Mouse (Mus musculus) hindbrain, embryonic 13.5 days (tissue): ENCODE measurements around the gene Brwd1. TPM values are rescaled to one million over a fixed set of nuclear protein-coding genes. Genes with fewer than 3 reads are reported as not detected.
"Not testable (repeated sequence)": the region's sequence is repeated elsewhere in the genome, so short reads cannot be mapped to it uniquely, and the experiment has no call there.

Experiments
- ATAC-seq: fragments of 200-750 bp; cut with Nextera tagmentation; 2 replicates; pipeline ENCODE4 v1.8.0; 2017; ENCODE audit warnings: moderate TSS enrichment; ENCODE audit not compliant: low FRiP score
- H3K27ac ChIP-seq: fragments of 300-500 bp; sonication (generic); 2 replicates; pipeline ENCODE4 v1.5.1; 2015; ENCODE audit warnings: inconsistent platforms, mild to moderate bottlenecking, moderate library complexity
- H3K27me3 ChIP-seq: fragments of 300-500 bp; sonication (generic); 2 replicates; pipeline ENCODE4 v1.6.1; 2015; ENCODE audit warnings: mild to moderate bottlenecking, inconsistent platforms
- H3K36me3 ChIP-seq: fragments of 300-500 bp; sonication (generic); 2 replicates; pipeline ENCODE4 v1.6.1; 2015; ENCODE audit warnings: mild to moderate bottlenecking, inconsistent platforms
- H3K4me1 ChIP-seq: fragments of 300-500 bp; sonication (generic); replicated peaks from 2 replicates; pipeline ENCODE4 v1.6.1; 2015; ENCODE audit warnings: inconsistent platforms
- H3K4me2 ChIP-seq: fragments of 300-500 bp; sonication (generic); 2 replicates; pipeline ENCODE4 v1.6.1; 2015; ENCODE audit warnings: inconsistent platforms, mild to moderate bottlenecking, moderate library complexity
- H3K4me3 ChIP-seq: fragments of 300-500 bp; sonication (generic); 2 replicates; pipeline ENCODE4 v1.5.1; 2015; ENCODE audit warnings: mild to moderate bottlenecking, inconsistent platforms
- H3K9ac ChIP-seq: fragments of 300-500 bp; sonication (generic); 2 replicates; pipeline ENCODE4 v1.6.1; 2015; ENCODE audit warnings: mild to moderate bottlenecking, inconsistent platforms
- H3K9me3 ChIP-seq: fragments of 300-500 bp; sonication (generic); 2 replicates; pipeline ENCODE4 v1.6.1; 2016; ENCODE audit warnings: inconsistent platforms
- WGBS: fragments of 180-500 bp; shearing (Covaris S2); methylation state at CpG from one replicate; pipeline ENCODE4 v1.1.7; 2015; 5-methylcytosine and 5-hydroxymethylcytosine counted together
- polyA plus RNA-seq: library from polyadenylated mRNA; unstranded; fragments of >200 nt; fragmentation: Nextera tagmentation; extraction: Ambion mirVana; gene quantifications from 2 replicates; pipeline ENCODE4 v1.2.1, GENCODE M21; 2015

Gene Brwd1
- polyA plus RNA-seq, 1 experiment from 2014 or later = 279 TPM

GRCm38 (mm10) chr16:96064649-96065048, 17.7 kb downstream of the Brwd1 start:
- Histone ChIP-seq H3K27me3 (no peaks in the 10 kb centered on the region), H3K4me1 (no peaks in the 10 kb centered on the region), H3K27ac (no peak overlapping the region), H3K9me3 (no peaks in the 10 kb centered on the region), H3K36me3 (peaks cover 90% of the 10 kb centered on the region), H3K9ac (no peak overlapping the region), H3K4me3 (no peak overlapping the region), H3K4me2 (no peak overlapping the region)
- ATAC-seq = no peak
- WGBS = 98% methylated on average over 6 of the region's 6 CpGs

- ATAC-seq = no peak
- no peaks in the 10 kb centered on the region for H3K9me3 ChIP-seq
- peaks cover 87% of the 10 kb centered on the region for H3K36me3 ChIP-seq
- H3K9ac ChIP-seq = no peak overlapping the region
- WGBS = 65% methylated on average over 5 of the region's 5 CpGs
- no peak overlapping the region for H3K27ac ChIP-seq
- H3K4me1 ChIP-seq = no peaks in the 10 kb centered on the region
- no peak overlapping the region for H3K4me2 ChIP-seq
- H3K4me3 ChIP-seq = no peak overlapping the region
- no peaks in the 10 kb centered on the region for H3K27me3 ChIP-seq
Measured at GRCm38 (mm10) chr16:96044096-96044495, 38.2 kb downstream of the Brwd1 start.

GRCm38 (mm10) chr16:96040691-96041090, 41.6 kb downstream of the Brwd1 start:
- ATAC-seq = no peak
- Histone ChIP-seq H3K27ac (no peak overlapping the region), H3K27me3 (no peaks in the 10 kb centered on the region), H3K9ac (no peak overlapping the region), H3K9me3 (no peaks in the 10 kb centered on the region), H3K4me2 (no peak overlapping the region), H3K36me3 (peaks cover 94% of the 10 kb centered on the region), H3K4me3 (no peak overlapping the region), H3K4me1 (no peaks in the 10 kb centered on the region)
- WGBS = 96% methylated on average over 4 of the region's 4 CpGs

GRCm38 (mm10) chr16:96039538-96039937, 42.8 kb downstream of the Brwd1 start:
- H3K27ac ChIP-seq = no peak overlapping the region
- no peaks in the 10 kb centered on the region for H3K27me3 ChIP-seq
- H3K4me1 ChIP-seq = no peaks in the 10 kb centered on the region
- H3K36me3 ChIP-seq = peaks cover 96% of the 10 kb centered on the region
- no peak overlapping the region for H3K9ac ChIP-seq
- ATAC-seq = no peak
- no peak overlapping the region for H3K4me2 ChIP-seq
- H3K4me3 ChIP-seq = no peak overlapping the region
- H3K9me3 ChIP-seq = no peaks in the 10 kb centered on the region
- 46% methylated on average over 6 of the region's 6 CpGs for WGBS

GRCm38 (mm10) chr16:96034473-96034872, 47.9 kb downstream of the Brwd1 start:
- Histone ChIP-seq H3K36me3 (peaks cover 93% of the 10 kb centered on the region), H3K9ac (no peak overlapping the region), H3K27me3 (no peaks in the 10 kb centered on the region), H3K9me3 (no peaks in the 10 kb centered on the region), H3K4me3 (no peak overlapping the region), H3K4me2 (no peak overlapping the region), H3K27ac (no peak overlapping the region), H3K4me1 (no peaks in the 10 kb centered on the region)
- whole genome bisulfite sequencing = 88% methylated on average over 6 of the region's 6 CpGs
- ATAC-seq = no peak

- no peak overlapping the region for H3K9ac ChIP-seq
- H3K27me3 ChIP-seq = no peaks in the 10 kb centered on the region
- H3K27ac ChIP-seq = no peak overlapping the region
Measured at GRCm38 (mm10) chr16:96032368-96033043, 49.8 kb downstream of the Brwd1 start.

GRCm38 (mm10) chr16:96030476-96031102, 51.7 kb downstream of the Brwd1 start:
- peaks cover 93% of the 10 kb centered on the region for H3K36me3 ChIP-seq
- no peaks in the 10 kb centered on the region for H3K27me3 ChIP-seq
- H3K4me3 ChIP-seq = no peak overlapping the region
- no peak for ATAC-seq
- no peaks in the 10 kb centered on the region for H3K4me1 ChIP-seq
- no peak overlapping the region for H3K4me2 ChIP-seq
- H3K27ac ChIP-seq = no peak overlapping the region
- H3K9me3 ChIP-seq = no peaks in the 10 kb centered on the region
- WGBS = 98% methylated on average over 2 of the region's 2 CpGs
- H3K9ac ChIP-seq = no peak overlapping the region

More at GRCm38 (mm10) chr16:96032368-96033043, 49.8 kb downstream of the Brwd1 start:
- no peak overlapping the region for H3K4me3 ChIP-seq
- 94% methylated on average over 13 of the region's 13 CpGs for WGBS
- no peak for ATAC-seq
- no peaks in the 10 kb centered on the region for H3K4me1 ChIP-seq
- no peak overlapping the region for H3K4me2 ChIP-seq
- H3K9me3 ChIP-seq = no peaks in the 10 kb centered on the region
- peaks cover 94% of the 10 kb centered on the region for H3K36me3 ChIP-seq

GRCm38 (mm10) chr16:96026256-96026655, 56.1 kb downstream of the Brwd1 start:
- no peaks in the 10 kb centered on the region for H3K27me3 ChIP-seq
- H3K9me3 ChIP-seq = no peaks in the 10 kb centered on the region
- no peak overlapping the region for H3K4me3 ChIP-seq
- no peak for ATAC-seq
- H3K4me1 ChIP-seq = no peaks in the 10 kb centered on the region
- no peak overlapping the region for H3K4me2 ChIP-seq
- H3K36me3 ChIP-seq = peaks cover 86% of the 10 kb centered on the region
- H3K27ac ChIP-seq = no peak overlapping the region
- no peak overlapping the region for H3K9ac ChIP-seq
- 93% methylated on average over 5 of the region's 5 CpGs for WGBS

- no peak for ATAC-seq
- H3K9me3 ChIP-seq = no peaks in the 10 kb centered on the region
- WGBS = 88% methylated on average over 3 of the region's 3 CpGs
- no peaks in the 10 kb centered on the region for H3K4me1 ChIP-seq
- no peak overlapping the region for H3K4me3 ChIP-seq
- H3K4me2 ChIP-seq = no peak overlapping the region
- no peaks in the 10 kb centered on the region for H3K27me3 ChIP-seq
- no peak overlapping the region for H3K27ac ChIP-seq
- no peak overlapping the region for H3K9ac ChIP-seq
- peaks cover 85% of the 10 kb centered on the region for H3K36me3 ChIP-seq
Measured at GRCm38 (mm10) chr16:96025244-96025643, 57.1 kb downstream of the Brwd1 start.

- H3K9me3 ChIP-seq = no peaks in the 10 kb centered on the region
- no peak overlapping the region for H3K4me3 ChIP-seq
- 89% methylated on average over 10 of the region's 10 CpGs for WGBS
- ATAC-seq = no peak
- no peaks in the 10 kb centered on the region for H3K27me3 ChIP-seq
- peaks cover 88% of the 10 kb centered on the region for H3K36me3 ChIP-seq
- no peaks in the 10 kb centered on the region for H3K4me1 ChIP-seq
- H3K9ac ChIP-seq = no peak overlapping the region
- H3K4me2 ChIP-seq = no peak overlapping the region
- H3K27ac ChIP-seq = no peak overlapping the region
Measured at GRCm38 (mm10) chr16:96021045-96021444, 61.3 kb downstream of the Brwd1 start.

- not testable (repeated sequence) for H3K4me3 ChIP-seq, H3K9me3 ChIP-seq, ATAC-seq, H3K4me1 ChIP-seq, H3K4me2 ChIP-seq, H3K27ac ChIP-seq, H3K27me3 ChIP-seq, H3K9ac ChIP-seq
- no CpG with 5 or more reads among the region's 10 CpGs for WGBS
- H3K36me3 ChIP-seq = peaks cover 32% of the 10 kb centered on the region
Measured at GRCm38 (mm10) chr16:96009124-96009523, 73.2 kb downstream of the Brwd1 start.

GRCm38 (mm10) chr16:96004278-96004677, 78.0 kb downstream of the Brwd1 start:
- not testable (repeated sequence) for H3K4me2 ChIP-seq, H3K9me3 ChIP-seq, H3K9ac ChIP-seq, H3K27me3 ChIP-seq, H3K27ac ChIP-seq, H3K4me1 ChIP-seq, ATAC-seq, H3K4me3 ChIP-seq
- H3K36me3 ChIP-seq = peaks cover 50% of the 10 kb centered on the region
- no CpG with 5 or more reads among the region's 10 CpGs for WGBS

GRCm38 (mm10) chr16:95999291-95999690, 83.0 kb downstream of the Brwd1 start:
- no peaks in the 10 kb centered on the region for H3K4me1 ChIP-seq
- no peak for ATAC-seq
- no peak overlapping the region for H3K4me2 ChIP-seq
- no peak overlapping the region for H3K27ac ChIP-seq
- H3K9me3 ChIP-seq = no peaks in the 10 kb centered on the region
- H3K27me3 ChIP-seq = no peaks in the 10 kb centered on the region
- peaks cover 67% of the 10 kb centered on the region for H3K36me3 ChIP-seq
- no peak overlapping the region for H3K4me3 ChIP-seq
- H3K9ac ChIP-seq = no peak overlapping the region
- WGBS = 93% methylated on average over 5 of the region's 5 CpGs
